Mouse (Mus musculus) embryonic facial prominence, embryonic 14.5 days (tissue): ENCODE measurements around the gene Gm20388. TPM values are rescaled to one million over a fixed set of nuclear protein-coding genes. Genes with fewer than 3 reads are reported as not detected.

ENCODE experiments used
- ATAC-seq: fragments of 200-750 bp; cut with Nextera tagmentation; 2 replicates; pipeline ENCODE4 v1.8.0; 2017; ENCODE audit warnings: low read depth, moderate number of reproducible peaks, moderate TSS enrichment
- DNase-seq: peaks from one replicate; pipeline ENCODE4 v3.0.0-alpha.2; 2015; ENCODE audit warnings: low spot score
- H3K27ac ChIP-seq: fragments of 300-500 bp; sonication (generic); replicated peaks from 2 replicates; pipeline ENCODE4 v1.5.1; 2014; ENCODE audit warnings: low read depth, mild to moderate bottlenecking, low read length, moderate library complexity
- H3K27me3 ChIP-seq: fragments of 300-500 bp; sonication (generic); replicated peaks from 2 replicates; pipeline ENCODE4 v1.6.1; 2014; ENCODE audit warnings: low read length; ENCODE audit not compliant: control insufficient read depth, insufficient read depth
- H3K36me3 ChIP-seq: fragments of 300-500 bp; sonication (generic); 2 replicates; pipeline ENCODE4 v1.6.1; 2014; ENCODE audit warnings: low read length, mixed read lengths; ENCODE audit not compliant: control insufficient read depth, insufficient read depth
- H3K4me1 ChIP-seq: fragments of 300-500 bp; sonication (generic); 2 replicates; pipeline ENCODE4 v1.6.1; 2014; ENCODE audit warnings: antibody characterized with exemption, low read length; ENCODE audit not compliant: control insufficient read depth, insufficient read depth
- H3K4me2 ChIP-seq: fragments of 300-500 bp; sonication (generic); 2 replicates; pipeline ENCODE4 v1.6.1; 2014; ENCODE audit warnings: low read depth, mild to moderate bottlenecking, low read length, moderate library complexity, mixed read lengths
- H3K4me3 ChIP-seq: fragments of 300-500 bp; sonication (generic); 2 replicates; pipeline ENCODE4 v1.5.1; 2014; ENCODE audit warnings: low read depth, mild to moderate bottlenecking, low read length
- H3K9ac ChIP-seq: fragments of 300-500 bp; sonication (generic); 2 replicates; pipeline ENCODE4 v1.6.1; 2014; ENCODE audit warnings: low read depth, mild to moderate bottlenecking, low read length, moderate library complexity, mixed read lengths
- H3K9me3 ChIP-seq: fragments of 300-500 bp; sonication (generic); 2 replicates; pipeline ENCODE4 v1.6.1; 2016; ENCODE audit warnings: low read length; ENCODE audit not compliant: control insufficient read depth
- WGBS: fragments of 180-500 bp; shearing (Covaris S2); extraction: QIAGEN DNeasy Blood & Tissue Kit; methylation state at CpG from one replicate; pipeline ENCODE4 v1.1.7; 2014; 5-methylcytosine and 5-hydroxymethylcytosine counted together
- polyA plus RNA-seq: library from polyadenylated mRNA; unstranded; fragments of >200 nt; fragmentation: Nextera tagmentation; extraction: Ambion mirVana; gene quantifications from 2 replicates; pipeline ENCODE4 v1.2.1, GENCODE M21; 2014

Gene Gm20388
- polyA plus RNA-seq, 1 experiment from 2014 or later, result not detected

GRCm38 (mm10) chr8:121909663-121910062, 1999.0 kb downstream of the Gm20388 start:
- Histone ChIP-seq H3K4me1 (peaks cover 18% of the 10 kb centered on the region), H3K36me3 (no peaks in the 10 kb centered on the region), H3K4me3 (no peak overlapping the region), H3K4me2 (no peak overlapping the region), H3K27me3 (no peaks in the 10 kb centered on the region; the same call in 1 of the 2 replicates), H3K27ac (no peak overlapping the region), H3K9ac (no peak overlapping the region), H3K9me3 (no peaks in the 10 kb centered on the region)
- DNase-seq (peak; percentile 76), ATAC-seq (no peak)
- WGBS, result 9% methylated on average over 6 of the region's 6 CpGs

- no peak overlapping the region for H3K27ac ChIP-seq
- ATAC-seq, result no peak
- H3K4me1 ChIP-seq, result peaks cover 7% of the 10 kb centered on the region
- H3K9ac ChIP-seq, result no peak overlapping the region
- no peak for DNase-seq
- no peaks in the 10 kb centered on the region for H3K9me3 ChIP-seq
- no peaks in the 10 kb centered on the region for H3K36me3 ChIP-seq
- no peaks in the 10 kb centered on the region; the same call in 1 of the 2 replicates for H3K27me3 ChIP-seq
- WGBS, result 81% methylated on average over 6 of the region's 6 CpGs
- no peak overlapping the region for H3K4me3 ChIP-seq
- no peak overlapping the region for H3K4me2 ChIP-seq
Measured at GRCm38 (mm10) chr8:121911400-121911799, 2000.8 kb downstream of the Gm20388 start.

DNA sequence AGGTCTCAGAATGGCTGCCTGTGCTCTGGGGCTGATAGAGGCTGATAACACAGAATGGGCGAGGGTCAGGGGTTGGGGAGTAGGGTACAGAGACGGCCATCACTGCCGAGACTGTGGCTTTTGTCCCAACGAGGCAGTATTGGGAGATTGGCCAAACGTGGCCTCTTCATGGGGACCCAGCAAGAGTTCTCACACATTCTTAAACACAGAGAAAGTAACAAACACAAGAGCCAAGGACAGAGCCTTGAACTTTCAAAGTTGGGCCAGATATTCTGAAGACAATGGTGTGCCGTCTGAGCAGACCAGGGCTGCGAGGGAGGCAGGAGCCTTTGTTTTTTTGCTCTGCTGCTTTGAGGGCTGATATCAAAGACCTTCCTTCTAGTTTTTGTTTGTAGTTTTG, 2001.3 kb downstream of the Gm20388 start:
- Histone ChIP-seq H3K4me2 (no peak overlapping the region), H3K4me3 (no peak overlapping the region), H3K36me3 (no peaks in the 10 kb centered on the region), H3K4me1 (peaks cover 7% of the 10 kb centered on the region; the same call in 1 of the 2 replicates), H3K9me3 (no peaks in the 10 kb centered on the region), H3K27ac (no peak overlapping the region), H3K9ac (no peak overlapping the region), H3K27me3 (no peaks in the 10 kb centered on the region; the same call in 1 of the 2 replicates)
- 71% methylated on average over 7 of the region's 7 CpGs for WGBS
- ATAC-seq, result no peak
- DNase-seq, result no peak

- Histone ChIP-seq H3K27ac (no peak overlapping the region), H3K4me3 (no peak overlapping the region), H3K27me3 (no peaks in the 10 kb centered on the region; the same call in 1 of the 2 replicates), H3K4me2 (no peak overlapping the region), H3K36me3 (no peaks in the 10 kb centered on the region), H3K4me1 (peaks cover 6% of the 10 kb centered on the region; the same call in 1 of the 2 replicates), H3K9me3 (no peaks in the 10 kb centered on the region), H3K9ac (no peak overlapping the region)
- ATAC-seq, result no peak
- WGBS, result 68% methylated on average over 3 of the region's 3 CpGs
- DNase-seq, result no peak
Measured at GRCm38 (mm10) chr8:121912831-121913230, 2002.2 kb downstream of the Gm20388 start.

DNA sequence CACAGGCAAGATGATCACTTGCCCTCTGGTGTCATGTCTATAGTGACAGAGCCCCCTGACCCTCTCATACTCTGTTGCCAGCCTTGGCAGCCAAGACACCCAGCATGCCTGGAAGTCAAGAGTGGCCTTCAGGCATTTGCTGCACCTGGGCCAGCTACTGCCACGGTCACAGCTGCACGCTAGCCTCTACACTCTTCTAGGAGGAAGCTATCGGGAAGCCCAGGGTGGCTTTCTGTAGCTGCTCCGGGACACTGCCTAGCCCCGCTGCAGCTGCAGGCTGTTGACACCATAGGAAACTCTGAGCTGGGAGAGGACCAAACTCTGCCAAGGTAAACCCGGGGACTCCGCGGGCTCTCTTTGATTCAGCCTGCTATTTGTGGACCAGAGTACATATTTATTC, 2002.7 kb downstream of the Gm20388 start:
- no peak overlapping the region for H3K4me2 ChIP-seq
- no peaks in the 10 kb centered on the region for H3K36me3 ChIP-seq
- H3K4me3 ChIP-seq, result no peak overlapping the region
- H3K9ac ChIP-seq, result no peak overlapping the region
- no peak overlapping the region for H3K27ac ChIP-seq
- H3K4me1 ChIP-seq, result 0 out of 2 replicates have a peak, but pooled peaks cover under 1% of the 10 kb centered on the region
- DNase-seq (no peak), ATAC-seq (no peak)
- H3K9me3 ChIP-seq, result no peaks in the 10 kb centered on the region
- 72% methylated on average over 6 of the region's 8 CpGs for whole genome bisulfite sequencing
- no peaks in the 10 kb centered on the region; the same call in 1 of the 2 replicates for H3K27me3 ChIP-seq

GRCm38 (mm10) chr8:121919158-121919557, 2008.5 kb downstream of the Gm20388 start:
- H3K9ac ChIP-seq, result no peak overlapping the region
- no peak overlapping the region for H3K4me3 ChIP-seq
- H3K36me3 ChIP-seq, result no peaks in the 10 kb centered on the region
- no peaks in the 10 kb centered on the region for H3K9me3 ChIP-seq
- no peak for ATAC-seq
- 54% methylated on average over 4 of the region's 4 CpGs for WGBS
- no peaks in the 10 kb centered on the region for H3K27me3 ChIP-seq
- no peaks in the 10 kb centered on the region for H3K4me1 ChIP-seq
- H3K4me2 ChIP-seq, result no peak overlapping the region
- no peak overlapping the region for H3K27ac ChIP-seq
- no peak for DNase-seq

- ATAC-seq (no peak; the same call in 1 of the 2 replicates), DNase-seq (peak; percentile 72)
- Histone ChIP-seq H3K9me3 (no peaks in the 10 kb centered on the region), H3K36me3 (no peaks in the 10 kb centered on the region), H3K27ac (no peak overlapping the region), H3K4me2 (no peak overlapping the region), H3K4me1 (no peaks in the 10 kb centered on the region), H3K27me3 (no peaks in the 10 kb centered on the region), H3K4me3 (no peak overlapping the region), H3K9ac (no peak overlapping the region)
- WGBS, result 26% methylated on average over 3 of the region's 3 CpGs
Measured at GRCm38 (mm10) chr8:121919731-121920130, 2009.1 kb downstream of the Gm20388 start.

DNA sequence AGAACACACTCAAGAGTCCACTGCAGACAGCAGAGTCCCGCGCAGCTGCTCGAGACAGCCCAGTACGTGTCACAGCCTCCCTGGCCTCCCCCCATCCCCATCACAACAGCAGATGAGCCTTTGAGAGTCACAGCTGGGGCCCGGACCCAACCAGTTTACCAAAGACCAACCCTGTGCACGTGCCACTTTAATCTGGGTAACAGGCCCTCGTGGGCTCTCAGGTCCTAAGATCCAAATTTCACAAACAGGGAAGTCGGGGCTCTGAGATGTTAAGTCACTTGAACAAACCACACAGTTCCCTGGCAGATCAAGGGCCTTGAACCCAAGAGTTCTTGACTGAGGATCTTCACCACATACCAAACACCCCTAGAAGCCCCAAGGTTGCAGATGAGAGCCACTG, 2010.9 kb downstream of the Gm20388 start:
- DNase-seq (no peak), ATAC-seq (no peak)
- no peak overlapping the region for H3K9ac ChIP-seq
- no peaks in the 10 kb centered on the region for H3K27me3 ChIP-seq
- no peak overlapping the region for H3K27ac ChIP-seq
- no peaks in the 10 kb centered on the region for H3K4me1 ChIP-seq
- WGBS, result 70% methylated on average over 8 of the region's 8 CpGs
- H3K36me3 ChIP-seq, result no peaks in the 10 kb centered on the region
- no peak overlapping the region for H3K4me2 ChIP-seq
- no peak overlapping the region for H3K4me3 ChIP-seq
- no peaks in the 10 kb centered on the region for H3K9me3 ChIP-seq

DNA sequence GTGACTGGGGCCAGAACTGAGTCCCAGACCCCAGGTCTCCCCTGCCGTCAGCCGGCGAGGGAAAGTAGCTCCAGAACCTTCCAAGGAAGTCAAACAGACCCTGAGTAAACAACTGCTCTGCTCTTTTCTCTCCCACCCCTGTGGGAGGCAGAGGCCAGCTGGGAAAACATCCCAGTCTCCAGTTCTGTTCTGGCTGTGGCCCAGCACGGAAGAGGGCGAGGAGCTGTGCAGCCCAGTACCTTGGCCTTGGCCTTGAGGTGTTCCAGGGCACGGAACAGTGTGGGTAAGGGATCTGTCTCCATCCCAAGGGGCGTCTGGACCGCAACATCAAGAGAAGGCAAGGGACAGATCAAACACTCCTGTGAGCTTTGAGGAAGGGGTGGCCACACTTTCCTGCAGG, 2011.5 kb downstream of the Gm20388 start:
- Histone ChIP-seq H3K9me3 (no peaks in the 10 kb centered on the region), H3K27ac (no peak overlapping the region), H3K27me3 (no peaks in the 10 kb centered on the region), H3K9ac (no peak overlapping the region), H3K36me3 (no peaks in the 10 kb centered on the region), H3K4me2 (no peak overlapping the region), H3K4me1 (no peaks in the 10 kb centered on the region), H3K4me3 (no peak overlapping the region)
- DNase-seq (peak; percentile 41), ATAC-seq (peak; percentile 34; the same call in 1 of the 2 replicates)
- WGBS, result 44% methylated on average over 8 of the region's 8 CpGs
